Comparison of ENCODE assay signal across 15 mouse cellular contexts in the genomic region with DNA sequence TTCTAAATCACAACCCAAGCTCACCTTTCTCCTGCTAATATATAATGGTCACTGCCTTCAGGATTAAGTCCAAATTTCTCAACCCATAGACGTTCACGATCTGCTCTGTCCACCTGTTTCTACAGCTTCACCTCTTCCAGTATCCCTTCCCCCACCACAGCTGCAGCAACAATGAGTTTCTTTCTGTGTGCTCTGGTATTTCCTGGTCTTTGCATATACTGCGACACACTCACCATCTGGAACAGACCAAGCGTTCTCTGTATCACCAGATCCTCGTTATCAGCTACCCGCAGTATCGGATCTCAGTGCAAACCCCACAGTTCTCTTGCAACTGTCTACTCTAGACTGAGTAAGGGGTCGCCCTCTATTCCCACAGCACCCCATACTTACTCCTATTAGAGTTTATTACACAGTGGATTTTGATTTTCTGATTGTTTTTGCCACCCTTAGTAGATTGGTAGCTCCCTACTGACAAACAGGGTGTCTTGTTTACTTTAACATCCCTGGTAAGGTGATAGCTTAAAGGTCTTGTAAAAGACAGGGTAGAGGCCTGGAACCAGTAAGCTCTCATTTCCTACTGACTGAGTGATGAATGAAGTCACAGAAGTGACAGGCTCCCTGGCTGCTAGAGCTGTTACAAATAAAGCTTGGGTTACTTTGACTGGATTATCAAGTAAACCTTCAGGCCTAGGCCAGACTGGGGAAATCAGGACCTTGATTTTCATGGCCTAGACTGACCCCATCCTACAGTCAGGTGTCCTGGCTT. TPM values are rescaled to one million over a fixed set of nuclear protein-coding genes. Genes with fewer than 3 reads are reported as not detected.
DNase-seq lines count a peak whose midpoint lies in the region; ATAC-seq lines count a peak whose summit lies in the region.
"Had no signal": no experiment of that assay in that cellular context is flagged by ENCODE, and none has a peak within 500 bp of the region (broad histone marks: within the 10 kb centered on the region; RNA-seq: fewer than 3 reads in every experiment).

No protein-coding gene starts in this region.

- peaks cover 6% of the 10 kb centered on the region for H3K4me1 ChIP-seq in heart, embryonic 15.5 days (replicated peaks)
- H3K4me1 ChIP-seq in intestine, embryonic 16.5 days (ENCODE audit: control insufficient read depth, insufficient read depth, low read length) = no peaks in the 10 kb centered on the region
- 0 out of 2 replicates have a peak, but pooled peaks cover 7% of the 10 kb centered on the region for H3K4me1 ChIP-seq in stomach, embryonic 16.5 days (ENCODE audit: control insufficient read depth, insufficient read depth, low read length)
- peaks cover 4% of the 10 kb centered on the region; the same call in 1 of the 2 replicates for H3K4me1 ChIP-seq in forebrain, embryonic 16.5 days (replicated peaks; ENCODE audit: control insufficient read depth, insufficient read depth, low read length)
- H3K4me1 ChIP-seq: hindbrain, embryonic 15.5 days had no signal

- no peak for DNase-seq in heart, postnatal 4 days
- DNase-seq in thymus, postnatal 0 days (ENCODE audit: low spot score) = peak; percentile 29
- no peak for DNase-seq in thymus, postnatal 4 days
- no peak for DNase-seq in adrenal gland, postnatal 10 days
- DNase-seq: B cell, adult 2 months; cerebellum, adult 8-10 months; gastrocnemius, postnatal 25 days; midbrain, embryonic 14.5 days; spleen, adult 18-20 months had no signal

- no peak overlapping the region for H3K9ac ChIP-seq in heart, embryonic 15.5 days
- H3K9ac ChIP-seq in intestine, embryonic 16.5 days (ENCODE audit: low read depth, low read length) = no peak overlapping the region
- H3K9ac ChIP-seq in stomach, embryonic 16.5 days (ENCODE audit: low read length) = no peak overlapping the region
- H3K9ac ChIP-seq in forebrain, embryonic 16.5 days (replicated peaks; ENCODE audit: low read depth, low read length) = no peak overlapping the region
- H3K9ac ChIP-seq: hindbrain, embryonic 15.5 days; liver, embryonic 14.5 days had no signal

- 39% methylated on average over 8 of the region's 8 CpGs for WGBS in heart, embryonic 15.5 days
- WGBS in intestine, embryonic 16.5 days = 42% methylated on average over 8 of the region's 8 CpGs
- WGBS in stomach, embryonic 16.5 days = 36% methylated on average over 8 of the region's 8 CpGs
- WGBS in forebrain, embryonic 16.5 days = 74% methylated on average over 8 of the region's 8 CpGs

- no peak overlapping the region for H3K27ac ChIP-seq in heart, embryonic 15.5 days
- peak overlapping the region; percentile 48 for H3K27ac ChIP-seq in intestine, embryonic 16.5 days (ENCODE audit: low read length)
- H3K27ac ChIP-seq in stomach, embryonic 16.5 days (ENCODE audit: low read length) = peak overlapping the region; percentile 5; the same call in 1 of the 2 replicates
- H3K27ac ChIP-seq in forebrain, embryonic 16.5 days (ENCODE audit: low read length) = no peak overlapping the region
- H3K27ac ChIP-seq: hindbrain, embryonic 15.5 days; liver, embryonic 14.5 days had no signal

- no peak overlapping the region for H3K4me3 ChIP-seq in heart, embryonic 15.5 days
- H3K4me3 ChIP-seq in intestine, embryonic 16.5 days (ENCODE audit: low read length) = no peak overlapping the region
- no peak overlapping the region for H3K4me3 ChIP-seq in stomach, embryonic 16.5 days (replicated peaks; ENCODE audit: low read length)
- H3K4me3 ChIP-seq in forebrain, embryonic 16.5 days (replicated peaks; ENCODE audit: low read length) = no peak overlapping the region
- H3K4me3 ChIP-seq: hindbrain, embryonic 15.5 days had no signal

- H3K27me3 ChIP-seq in heart, embryonic 15.5 days = no peaks in the 10 kb centered on the region
- H3K27me3 ChIP-seq in intestine, embryonic 16.5 days (replicated peaks; ENCODE audit: control insufficient read depth, insufficient read depth, low read length) = no peaks in the 10 kb centered on the region
- no peaks in the 10 kb centered on the region for H3K27me3 ChIP-seq in stomach, embryonic 16.5 days (ENCODE audit: control insufficient read depth, insufficient read depth, low read length)
- H3K27me3 ChIP-seq in forebrain, embryonic 16.5 days (replicated peaks; ENCODE audit: control insufficient read depth, insufficient read depth, low read length) = no peaks in the 10 kb centered on the region
- H3K27me3 ChIP-seq: hindbrain, embryonic 15.5 days had no signal

- H3K9me3 ChIP-seq in heart, embryonic 15.5 days (replicated peaks) = no peaks in the 10 kb centered on the region
- no peaks in the 10 kb centered on the region for H3K9me3 ChIP-seq in intestine, embryonic 16.5 days (ENCODE audit: control insufficient read depth, low read length)
- H3K9me3 ChIP-seq in stomach, embryonic 16.5 days (replicated peaks; ENCODE audit: control insufficient read depth, low read length) = no peaks in the 10 kb centered on the region
- no peaks in the 10 kb centered on the region for H3K9me3 ChIP-seq in forebrain, embryonic 16.5 days (ENCODE audit: control insufficient read depth, low read length)
- H3K9me3 ChIP-seq: hindbrain, embryonic 15.5 days had no signal

- H3K36me3 ChIP-seq in heart, embryonic 15.5 days = no peaks in the 10 kb centered on the region
- no peaks in the 10 kb centered on the region for H3K36me3 ChIP-seq in intestine, embryonic 16.5 days (ENCODE audit: control insufficient read depth, insufficient read depth, low read length)
- H3K36me3 ChIP-seq in stomach, embryonic 16.5 days (ENCODE audit: control insufficient read depth, insufficient read depth, low read length) = no peaks in the 10 kb centered on the region
- no peaks in the 10 kb centered on the region for H3K36me3 ChIP-seq in forebrain, embryonic 16.5 days (ENCODE audit: control insufficient read depth, insufficient read depth)
- H3K36me3 ChIP-seq: hindbrain, embryonic 15.5 days had no signal

- H3K4me2 ChIP-seq in heart, embryonic 15.5 days = no peak overlapping the region
- 0 out of 2 replicates have a peak overlapping the region, but pooled peaks have one; percentile 9 for H3K4me2 ChIP-seq in intestine, embryonic 16.5 days (ENCODE audit: low read depth, low read length)
- H3K4me2 ChIP-seq in stomach, embryonic 16.5 days (ENCODE audit: low read depth, low read length) = no peak overlapping the region
- no peak overlapping the region for H3K4me2 ChIP-seq in forebrain, embryonic 16.5 days (ENCODE audit: low read length)
- H3K4me2 ChIP-seq: hindbrain, embryonic 15.5 days had no signal

- 0 out of 2 replicates have a peak, but pooled peaks have one; percentile 14 for ATAC-seq in heart, embryonic 15.5 days (replicated peaks; ENCODE audit: insufficient number of reproducible peaks, insufficient read depth, low FRiP score, low read depth)
- peak; percentile 93 for ATAC-seq in intestine, embryonic 16.5 days
- peak; percentile 81 for ATAC-seq in stomach, embryonic 16.5 days (ENCODE audit: insufficient read depth, low FRiP score)
- no peak for ATAC-seq in forebrain, embryonic 16.5 days

RNA-seq across cellular contexts. Expression of a gene that starts 37.0 kb away (rescaled TPM):
- 10.3 and 11.1 TPM in 2 replicates for polyA plus RNA-seq in heart, embryonic 15.5 days (2015; fragmentation: Nextera tagmentation; extraction: Ambion mirVana)
- 10 to 100 TPM; 82.6 to 85.9 TPM for total RNA-seq in heart, postnatal 4 days (2021)
- 30.4 and 31.8 TPM in 2 replicates for polyA plus RNA-seq in thymus, postnatal 0 days (2015; fragmentation: Nextera tagmentation; extraction: Ambion mirVana)
- 12.9 and 14.2 TPM in 2 replicates for polyA plus RNA-seq in intestine, embryonic 16.5 days (2015; fragmentation: Nextera tagmentation; extraction: Ambion mirVana)
- polyA plus RNA-seq in stomach, embryonic 16.5 days (2015; fragmentation: Nextera tagmentation; extraction: Ambion mirVana) = 16.3 and 18.3 TPM in 2 replicates
- 10 to 100 TPM; 73.8 to 80.7 TPM for total RNA-seq in adrenal gland, postnatal 10 days (2021)
- 8.8 and 10.2 TPM in 2 replicates for polyA plus RNA-seq in forebrain, embryonic 16.5 days (2015; fragmentation: Nextera tagmentation; extraction: Ambion mirVana)

Comparison
In these comparisons a context has a peak if more than half of its experiments do, and no peak if none do; other contexts are left out.
1. H3K27ac ChIP-seq: peak in intestine, embryonic 16.5 days (single experiment) and stomach, embryonic 16.5 days (single experiment); none in heart, embryonic 15.5 days (single experiment) and forebrain, embryonic 16.5 days (single experiment).